Mouse (Mus musculus): ENCODE measurements around the gene Mthfs. TPM values are rescaled to one million over a fixed set of nuclear protein-coding genes. Genes with fewer than 3 reads are reported as not detected.

Gene Mthfs
- polyA plus RNA-seq, 1 experiment, result 30.1 TPM

DNA sequence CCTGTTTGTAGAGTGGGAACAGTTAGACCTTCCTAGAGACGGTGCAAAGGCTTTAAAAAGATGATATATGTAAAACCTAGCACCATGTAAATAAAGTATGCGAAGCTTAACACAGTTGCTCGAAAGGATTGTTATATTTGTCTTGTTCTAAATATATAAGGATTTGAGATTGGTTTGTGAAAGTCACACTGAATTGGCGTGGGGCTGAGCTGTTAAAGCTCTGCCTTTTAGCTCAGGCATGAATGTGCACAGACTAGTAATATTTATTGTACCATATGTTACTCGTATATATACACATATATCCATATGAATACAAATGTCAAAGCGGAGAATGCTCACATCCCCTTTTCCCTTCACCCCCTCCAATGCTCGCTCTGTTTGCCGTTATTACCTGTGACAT, 67.7 kb downstream of the Mthfs start:
- H3K4me1 ChIP-seq (ENCODE audit: control insufficient read depth, insufficient read depth, insufficient read length, low read length), result no peaks in the 10 kb centered on the region
- H3K4me3 ChIP-seq (ENCODE audit: insufficient read depth, low read depth, low read length), result no peak overlapping the region
- no peak overlapping the region for H3K27ac ChIP-seq (replicated peaks; ENCODE audit: low read depth, low read length)

DNA sequence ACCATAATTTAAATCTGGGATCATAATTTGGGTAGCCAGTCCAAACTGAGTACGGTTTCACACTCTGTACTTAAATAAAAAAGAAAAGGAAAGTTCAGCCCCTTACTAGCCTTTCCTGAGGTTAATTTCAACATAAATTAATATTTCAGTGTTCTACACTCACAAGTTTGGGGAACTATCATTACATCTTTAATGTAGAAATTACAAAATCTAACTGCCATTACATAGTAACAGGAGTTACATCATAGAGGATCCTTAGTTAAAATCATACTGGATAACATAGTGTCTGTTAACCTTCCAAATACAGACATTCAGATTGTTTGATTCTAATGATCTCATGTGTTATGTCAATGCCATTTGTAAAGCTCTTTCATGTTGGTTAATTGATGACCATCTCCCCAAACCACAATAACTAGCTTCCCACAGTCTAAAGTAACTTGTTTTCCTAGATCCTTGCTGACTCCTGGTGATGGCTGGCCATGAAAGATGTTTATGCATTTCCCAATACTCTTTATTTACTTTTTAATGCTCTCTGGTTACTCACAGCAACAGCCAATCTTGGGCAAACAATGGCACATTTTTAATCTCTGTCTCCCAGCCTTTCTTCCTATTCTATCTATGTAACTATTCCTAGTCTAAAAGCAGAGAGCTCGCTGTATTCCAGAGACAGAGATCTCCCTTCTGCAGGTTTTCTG, 72.0 kb downstream of the Mthfs start:
- Histone ChIP-seq H3K4me1 (ENCODE audit: control insufficient read depth, insufficient read depth, insufficient read length, low read length) (no peaks in the 10 kb centered on the region), H3K27ac (replicated peaks; ENCODE audit: low read depth, low read length) (no peak overlapping the region), H3K4me3 (ENCODE audit: insufficient read depth, low read depth, low read length) (no peak overlapping the region)

DNA sequence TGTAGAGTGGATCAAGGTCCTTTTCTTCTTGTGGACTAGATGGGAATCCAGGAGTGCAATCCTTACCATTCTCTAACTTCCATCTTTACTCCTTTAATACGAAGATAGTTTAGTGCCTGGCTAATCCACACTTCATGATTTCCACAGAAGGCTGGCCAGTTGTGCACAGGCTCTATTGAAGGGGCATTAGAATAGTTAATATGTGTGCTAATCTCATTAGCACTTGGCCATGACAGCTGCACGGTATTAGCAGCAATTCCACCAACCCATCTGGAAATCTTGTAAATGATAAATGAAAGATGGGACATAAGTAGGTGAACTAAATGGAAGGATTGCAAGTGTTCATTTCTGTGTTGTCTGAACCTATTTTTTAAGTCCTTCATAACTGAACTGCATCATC, 77.6 kb downstream of the Mthfs start:
- H3K4me1 ChIP-seq (ENCODE audit: control insufficient read depth, insufficient read depth, insufficient read length, low read length), result no peaks in the 10 kb centered on the region
- H3K4me3 ChIP-seq (ENCODE audit: insufficient read depth, low read depth, low read length), result no peak overlapping the region

DNA sequence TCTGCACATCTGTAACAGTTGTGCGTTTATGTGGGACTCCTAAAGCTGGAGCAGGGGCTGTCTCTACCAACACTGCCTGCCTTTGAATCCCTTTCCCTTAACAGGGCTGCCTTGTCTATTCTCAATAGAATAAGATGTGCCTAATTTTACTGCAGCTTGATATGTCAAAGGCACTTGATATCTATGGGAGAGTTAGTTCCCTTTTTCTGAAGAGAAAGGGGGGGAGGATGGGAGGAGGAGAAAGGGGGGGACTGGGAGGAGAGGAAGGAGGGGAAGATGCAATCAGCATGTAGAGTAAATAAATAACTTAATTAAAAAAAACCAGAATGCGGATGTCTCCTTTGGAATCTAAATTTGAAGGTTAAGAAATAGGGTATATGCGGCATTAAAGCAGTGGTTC, 82.9 kb downstream of the Mthfs start:
- Histone ChIP-seq H3K4me3 (ENCODE audit: insufficient read depth, low read depth, low read length) (no peak overlapping the region), H3K27ac (replicated peaks; ENCODE audit: low read depth, low read length) (no peak overlapping the region), H3K4me1 (ENCODE audit: control insufficient read depth, insufficient read depth, insufficient read length, low read length) (no peaks in the 10 kb centered on the region)

More for the DNA sequence above, 77.6 kb downstream of the Mthfs start:
- no peak overlapping the region for H3K27ac ChIP-seq (replicated peaks; ENCODE audit: low read depth, low read length)

DNA sequence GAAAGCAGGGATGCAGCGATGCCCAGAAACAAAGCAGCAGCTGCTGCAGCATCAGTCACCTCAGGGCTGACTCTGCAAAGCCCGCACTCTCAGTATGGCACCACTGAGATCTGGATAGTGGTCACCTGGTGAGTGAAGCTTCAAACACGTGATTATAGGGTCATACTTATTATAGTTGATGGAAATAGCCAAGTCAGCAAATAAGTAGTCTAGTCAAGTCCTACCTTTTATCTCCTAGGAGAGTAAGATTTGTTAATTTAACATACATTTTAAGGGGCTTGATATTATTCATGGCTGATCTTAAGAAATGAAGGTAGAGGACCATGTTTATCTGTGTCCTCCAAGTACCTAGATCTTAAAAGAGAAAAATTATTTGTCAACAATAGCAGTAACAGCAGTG, 83.6 kb downstream of the Mthfs start:
- Histone ChIP-seq H3K4me3 (ENCODE audit: insufficient read depth, low read depth, low read length) (no peak overlapping the region), H3K27ac (replicated peaks; ENCODE audit: low read depth, low read length) (no peak overlapping the region), H3K4me1 (ENCODE audit: control insufficient read depth, insufficient read depth, insufficient read length, low read length) (no peaks in the 10 kb centered on the region)

DNA sequence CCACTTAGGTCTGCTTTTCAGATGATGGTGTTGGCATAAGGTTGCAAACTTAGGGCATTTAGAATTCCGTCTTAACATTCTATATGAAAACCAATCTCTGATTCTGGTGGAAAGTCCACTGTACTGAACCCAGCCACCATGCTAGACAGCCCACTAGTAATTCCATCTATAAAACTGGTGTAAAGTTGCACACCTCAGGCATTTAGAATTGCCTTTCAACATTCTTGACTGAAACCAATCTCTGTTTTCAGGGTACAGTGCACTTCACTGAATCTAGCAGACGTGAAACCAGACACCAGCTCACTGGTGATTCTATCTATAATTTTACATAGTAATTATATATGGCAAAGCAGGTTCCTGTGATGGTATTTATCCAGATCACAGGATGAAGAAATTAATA, 95.2 kb downstream of the Mthfs start:
- Histone ChIP-seq H3K4me1 (ENCODE audit: control insufficient read depth, insufficient read depth, insufficient read length, low read length) (no peaks in the 10 kb centered on the region), H3K27ac (replicated peaks; ENCODE audit: low read depth, low read length) (no peak overlapping the region), H3K4me3 (ENCODE audit: insufficient read depth, low read depth, low read length) (no peak overlapping the region)

DNA sequence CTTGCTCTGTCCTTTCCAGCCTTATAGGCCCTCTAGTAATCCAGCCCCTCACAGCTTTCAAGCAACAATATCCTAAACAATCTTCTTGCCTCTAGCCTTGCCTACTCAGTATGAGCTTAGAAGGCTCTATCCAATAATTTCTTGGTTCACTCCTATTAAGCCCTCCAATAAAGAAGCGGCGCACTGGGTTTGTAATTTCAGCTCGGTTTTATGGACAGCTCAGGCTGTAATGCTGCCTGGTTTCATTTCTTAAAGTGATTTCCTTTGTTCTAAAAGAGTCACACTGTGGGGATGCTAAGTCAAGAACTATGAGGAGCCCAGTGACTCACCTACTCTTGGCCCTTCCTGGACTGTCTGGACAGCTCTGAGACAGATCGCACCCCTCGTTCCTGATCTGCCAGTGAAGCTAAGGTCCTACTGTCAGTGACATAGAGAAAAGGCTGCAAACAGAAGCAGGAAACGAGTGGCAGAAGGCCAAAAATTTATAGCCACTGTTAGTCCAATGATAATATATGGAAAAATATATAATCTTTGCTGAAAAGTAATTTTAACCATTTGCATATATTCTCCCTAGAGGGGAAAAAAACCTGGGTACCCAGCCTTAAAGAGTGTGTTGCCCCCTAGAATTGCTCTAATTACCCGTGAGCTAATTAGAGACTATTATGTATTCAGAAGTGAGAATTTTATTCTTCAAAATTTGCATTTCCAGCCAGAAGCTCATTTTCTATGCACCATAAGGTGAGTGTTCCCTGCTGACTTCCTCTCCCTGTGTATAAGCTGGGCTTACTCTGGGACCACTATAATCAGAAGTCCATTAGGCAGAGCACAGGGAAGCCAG, 98.1 kb downstream of the Mthfs start:
- H3K27ac ChIP-seq (replicated peaks; ENCODE audit: low read depth, low read length), result no peak overlapping the region
- H3K4me1 ChIP-seq (ENCODE audit: control insufficient read depth, insufficient read depth, insufficient read length, low read length), result no peaks in the 10 kb centered on the region
- H3K4me3 ChIP-seq (ENCODE audit: insufficient read depth, low read depth, low read length), result no peak overlapping the region

DNA sequence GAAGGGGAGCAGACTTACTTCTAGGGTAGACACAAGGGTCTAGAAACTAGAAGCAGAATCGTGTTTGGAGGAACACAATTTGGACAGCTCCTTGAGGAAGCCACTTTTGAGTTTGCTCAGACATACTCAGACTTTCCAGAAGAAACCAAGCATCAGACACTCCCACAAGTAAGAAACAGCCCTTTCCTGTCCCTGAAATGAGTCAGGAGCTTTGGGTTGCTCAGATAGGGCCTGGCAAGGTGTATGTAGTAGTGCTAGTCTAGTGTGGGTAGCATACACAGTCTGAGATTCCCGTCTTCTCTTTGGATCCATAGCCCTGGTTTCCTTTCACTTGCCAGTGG, 98.7 kb downstream of the Mthfs start:
- Histone ChIP-seq H3K4me3 (ENCODE audit: insufficient read depth, low read depth, low read length) (no peak overlapping the region), H3K4me1 (ENCODE audit: control insufficient read depth, insufficient read depth, insufficient read length, low read length) (no peaks in the 10 kb centered on the region), H3K27ac (replicated peaks; ENCODE audit: low read depth, low read length) (no peak overlapping the region)

DNA sequence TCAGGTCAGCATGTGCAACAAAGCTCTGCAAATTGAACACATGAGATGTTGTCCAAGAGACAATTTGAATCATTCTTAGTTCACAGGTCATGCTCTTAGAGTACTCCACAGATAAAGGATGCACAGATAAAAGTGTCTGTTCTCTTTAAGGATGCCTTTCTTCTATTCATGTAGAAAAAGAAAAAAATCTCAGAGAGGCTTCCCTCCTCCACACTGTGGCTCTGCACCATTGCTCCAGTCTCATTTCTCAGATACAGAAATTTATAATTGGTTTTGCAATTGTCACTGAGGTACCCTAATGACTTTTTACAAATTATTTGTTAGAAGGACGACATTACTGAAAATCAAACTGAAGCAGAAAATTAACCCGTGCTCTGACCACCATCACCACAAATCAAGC, 101.2 kb downstream of the Mthfs start:
- no peaks in the 10 kb centered on the region for H3K4me1 ChIP-seq (ENCODE audit: control insufficient read depth, insufficient read depth, insufficient read length, low read length)
- H3K4me3 ChIP-seq (ENCODE audit: insufficient read depth, low read depth, low read length), result no peak overlapping the region
- no peak overlapping the region for H3K27ac ChIP-seq (replicated peaks; ENCODE audit: low read depth, low read length)

DNA sequence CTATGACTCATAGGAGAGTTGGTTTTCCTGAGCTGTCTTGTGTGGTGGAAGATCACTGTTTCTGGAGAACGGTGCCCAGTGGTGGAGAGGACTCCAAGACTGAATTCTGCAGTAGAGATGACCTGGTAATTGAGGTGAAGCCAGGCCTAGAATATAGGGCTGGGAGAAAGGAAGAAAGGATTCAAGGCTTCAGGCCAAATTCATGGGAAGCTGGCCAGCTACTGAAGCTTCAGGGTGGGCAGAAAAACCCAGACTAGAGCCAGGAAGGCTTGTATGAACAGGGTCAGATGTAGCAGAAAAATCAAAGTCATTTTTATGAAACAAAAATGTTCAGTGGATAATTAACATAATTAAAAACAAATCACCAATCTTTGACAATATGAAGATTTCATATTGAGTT, 163.3 kb downstream of the Mthfs start:
- Histone ChIP-seq H3K27ac (replicated peaks; ENCODE audit: low read depth, low read length) (no peak overlapping the region), H3K4me3 (ENCODE audit: insufficient read depth, low read depth, low read length) (no peak overlapping the region), H3K4me1 (ENCODE audit: control insufficient read depth, insufficient read depth, insufficient read length, low read length) (no peaks in the 10 kb centered on the region)

DNA sequence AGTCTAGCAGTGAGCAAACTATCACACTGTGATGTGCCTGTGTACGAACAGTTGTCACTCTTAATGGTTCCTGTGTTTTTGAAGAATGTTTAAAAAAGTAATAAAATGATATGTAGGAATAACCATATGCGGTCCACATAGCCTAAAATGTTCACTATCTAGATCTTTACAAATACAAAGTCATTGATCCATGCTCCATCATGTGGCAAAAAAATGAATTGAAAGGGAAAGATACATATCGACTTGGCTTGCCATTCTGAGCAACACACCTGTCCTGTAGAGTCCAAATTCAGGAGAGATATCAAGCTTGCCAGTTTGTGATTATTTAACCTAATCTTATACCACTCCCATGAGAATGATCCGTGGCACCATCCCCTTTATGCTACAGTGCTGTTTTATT, 164.2 kb downstream of the Mthfs start:
- no peaks in the 10 kb centered on the region for H3K4me1 ChIP-seq (ENCODE audit: control insufficient read depth, insufficient read depth, insufficient read length, low read length)
- H3K27ac ChIP-seq (replicated peaks; ENCODE audit: low read depth, low read length), result no peak overlapping the region
- H3K4me3 ChIP-seq (ENCODE audit: insufficient read depth, low read depth, low read length), result no peak overlapping the region

DNA sequence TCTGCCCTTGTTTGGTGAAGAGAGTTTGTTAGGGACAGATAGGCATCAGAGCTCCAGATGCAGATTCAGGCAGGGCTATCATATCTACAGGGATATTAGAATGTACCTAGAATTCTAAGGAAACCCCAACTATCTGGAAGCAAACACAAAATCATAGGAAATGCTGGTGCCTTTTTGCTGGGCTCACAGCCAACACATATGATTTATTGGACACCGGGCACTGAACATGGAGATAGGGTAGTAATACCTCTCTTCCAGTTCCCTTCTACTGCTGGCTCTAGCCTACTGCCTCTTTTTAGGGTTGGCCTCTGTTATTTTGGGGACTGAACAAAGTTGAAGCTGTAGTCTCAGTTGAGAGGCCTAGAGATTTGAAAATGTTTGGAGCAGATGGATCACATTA, 192.6 kb downstream of the Mthfs start:
- no peak overlapping the region for H3K4me3 ChIP-seq (ENCODE audit: insufficient read depth, low read depth, low read length)
- no peak overlapping the region for H3K27ac ChIP-seq (replicated peaks; ENCODE audit: low read depth, low read length)
- no peaks in the 10 kb centered on the region for H3K4me1 ChIP-seq (ENCODE audit: control insufficient read depth, insufficient read depth, insufficient read length, low read length)

Other genes starting within 250 kb of the Mthfs start
- gene Trim43b, start 117.8 kb upstream of the Mthfs start, polyA plus RNA-seq (2012; ENCODE audit: insufficient read depth, insufficient read length, missing spikeins), result not detected in 2 replicates
- 3.8 and 5.2 TPM in 2 replicates for gene Bcl2a1b, start 11.5 kb upstream of the Mthfs start, polyA plus RNA-seq (2012; ENCODE audit: insufficient read depth, insufficient read length, missing spikeins)
- not detected in 2 replicates for gene Gm29094, start 11.3 kb upstream of the Mthfs start, polyA plus RNA-seq (2012; ENCODE audit: insufficient read depth, insufficient read length, missing spikeins)

Data from brown adipose tissue, adult 24 weeks (tissue).